ENCODE assay signal across 22 mouse cellular contexts in genomic region chr2:151602106-151602505, GRCm38 (mm10). TPM values are rescaled to one million over a fixed set of nuclear protein-coding genes. Genes with fewer than 3 reads are reported as not detected.
A peak's percentile ranks its signal among the peaks of the same experiment; 100 is the strongest.
DNase-seq lines count a peak whose midpoint lies in the region; ATAC-seq and TF ChIP-seq lines count a peak whose summit lies in the region.
"Had no signal": no experiment of that assay in that cellular context is flagged by ENCODE, and none has a peak within 500 bp of the region (broad histone marks: within the 10 kb centered on the region; RNA-seq: fewer than 3 reads in every experiment).

No protein-coding gene starts in this region.

- H3K9ac ChIP-seq in hindbrain, embryonic 11.5 days (ENCODE audit: low read depth, low read length) = no peak overlapping the region
- H3K9ac ChIP-seq in liver, embryonic 12.5 days = no peak overlapping the region
- H3K9ac ChIP-seq in liver, postnatal 0 days (replicated peaks) = no peak overlapping the region
- no peak overlapping the region for H3K9ac ChIP-seq in neural tube, embryonic 13.5 days
- H3K9ac ChIP-seq: forebrain, embryonic 12.5 days; midbrain, embryonic 12.5 days; neural tube, embryonic 12.5 days had no signal

- no peak overlapping the region for H3K4me2 ChIP-seq in hindbrain, embryonic 11.5 days (replicated peaks; ENCODE audit: low read depth, low read length)
- no peak overlapping the region for H3K4me2 ChIP-seq in liver, embryonic 12.5 days
- no peak overlapping the region for H3K4me2 ChIP-seq in liver, postnatal 0 days (ENCODE audit: low read depth, low read length)
- H3K4me2 ChIP-seq in neural tube, embryonic 13.5 days = no peak overlapping the region
- H3K4me2 ChIP-seq: forebrain, embryonic 12.5 days; midbrain, embryonic 12.5 days; neural tube, embryonic 12.5 days had no signal

- DNase-seq in hindbrain, embryonic 10.5 days (ENCODE audit: low spot score) = no peak
- DNase-seq in hindbrain, embryonic 11.5 days (ENCODE audit: low spot score) = no peak
- DNase-seq in liver, postnatal 0 days = no peak
- no peak for DNase-seq in neural tube, embryonic 10.5 days (ENCODE audit: extremely low spot score, low spot score)
- DNase-seq in cerebellum, adult 18-20 months = no peak
- no peak for DNase-seq in right cerebral cortex, postnatal 4 days
- DNase-seq: adrenal gland, postnatal 14 days; B cell, adult 2 months; cerebellum, adult 8-10 months; gastrocnemius, postnatal 36 days; kidney, adult 2 months; kidney, postnatal 36 days; right cerebral cortex, postnatal 14 days; thymus, postnatal 14 days had no signal

- H3K36me3 ChIP-seq in hindbrain, embryonic 10.5 days = no peaks in the 10 kb centered on the region
- H3K36me3 ChIP-seq in hindbrain, embryonic 11.5 days (ENCODE audit: control insufficient read depth, insufficient read depth, low read length) = no peaks in the 10 kb centered on the region
- no peaks in the 10 kb centered on the region for H3K36me3 ChIP-seq in liver, embryonic 12.5 days
- no peaks in the 10 kb centered on the region for H3K36me3 ChIP-seq in liver, postnatal 0 days (replicated peaks; ENCODE audit: insufficient read depth, low read length)
- H3K36me3 ChIP-seq in neural tube, embryonic 13.5 days = peaks cover 17% of the 10 kb centered on the region
- H3K36me3 ChIP-seq: forebrain, embryonic 12.5 days; heart, embryonic 10.5 days; midbrain, embryonic 12.5 days; neural tube, embryonic 12.5 days had no signal

- TF ChIP-seq EP300 in liver, postnatal 0 days (IDR thresholded peaks at IDR 0.05; ENCODE audit: low read depth) = no peak

- no peaks in the 10 kb centered on the region for H3K27me3 ChIP-seq in hindbrain, embryonic 10.5 days (ENCODE audit: insufficient read depth, poor library complexity, severe bottlenecking)
- H3K27me3 ChIP-seq in hindbrain, embryonic 11.5 days (ENCODE audit: control insufficient read depth, insufficient read depth, low read length) = no peaks in the 10 kb centered on the region
- peaks cover 17% of the 10 kb centered on the region for H3K27me3 ChIP-seq in liver, embryonic 12.5 days (replicated peaks)
- H3K27me3 ChIP-seq in liver, postnatal 0 days (ENCODE audit: insufficient read depth, low read length) = no peaks in the 10 kb centered on the region
- no peaks in the 10 kb centered on the region for H3K27me3 ChIP-seq in neural tube, embryonic 13.5 days
- H3K27me3 ChIP-seq: forebrain, embryonic 12.5 days; neural tube, embryonic 12.5 days had no signal

- peaks cover 53% of the 10 kb centered on the region for H3K4me1 ChIP-seq in hindbrain, embryonic 10.5 days (replicated peaks)
- peaks cover 8% of the 10 kb centered on the region; the same call in 1 of the 2 replicates for H3K4me1 ChIP-seq in hindbrain, embryonic 11.5 days (replicated peaks; ENCODE audit: control insufficient read depth, insufficient read depth, low read length)
- H3K4me1 ChIP-seq in liver, embryonic 12.5 days = no peaks in the 10 kb centered on the region
- H3K4me1 ChIP-seq in liver, postnatal 0 days (ENCODE audit: insufficient read depth) = no peaks in the 10 kb centered on the region
- H3K4me1 ChIP-seq in neural tube, embryonic 13.5 days (replicated peaks) = peaks cover 49% of the 10 kb centered on the region

- TF ChIP-seq CTCF in liver, postnatal 0 days (IDR thresholded peaks at IDR 0.05; ENCODE audit: low read depth) = no peak

- peak overlapping the region; percentile 81 for H3K27ac ChIP-seq in hindbrain, embryonic 10.5 days
- H3K27ac ChIP-seq in hindbrain, embryonic 11.5 days (ENCODE audit: low read depth, low read length) = no peak overlapping the region
- no peak overlapping the region for H3K27ac ChIP-seq in liver, embryonic 12.5 days
- H3K27ac ChIP-seq in liver, postnatal 0 days (ENCODE audit: low read depth) = no peak overlapping the region
- H3K27ac ChIP-seq in neural tube, embryonic 13.5 days (replicated peaks) = 0 out of 2 replicates have a peak overlapping the region, but pooled peaks have one; percentile 76
- H3K27ac ChIP-seq: forebrain, embryonic 12.5 days; heart, embryonic 10.5 days; midbrain, embryonic 12.5 days; neural tube, embryonic 12.5 days; stomach, postnatal 0 days had no signal

- H3K9me3 ChIP-seq in hindbrain, embryonic 10.5 days = no peaks in the 10 kb centered on the region
- H3K9me3 ChIP-seq in hindbrain, embryonic 11.5 days (ENCODE audit: control insufficient read depth, low read length) = no peaks in the 10 kb centered on the region
- no peaks in the 10 kb centered on the region for H3K9me3 ChIP-seq in liver, embryonic 12.5 days (replicated peaks)
- no peaks in the 10 kb centered on the region for H3K9me3 ChIP-seq in liver, postnatal 0 days (ENCODE audit: low read length)
- no peaks in the 10 kb centered on the region for H3K9me3 ChIP-seq in neural tube, embryonic 13.5 days
- H3K9me3 ChIP-seq: forebrain, embryonic 12.5 days; heart, embryonic 10.5 days; midbrain, embryonic 12.5 days; neural tube, embryonic 12.5 days had no signal

- no peak for ATAC-seq in hindbrain, embryonic 11.5 days (ENCODE audit: low FRiP score)
- ATAC-seq in liver, embryonic 12.5 days = 0 out of 2 replicates have a peak, but pooled peaks have one; percentile 23
- no peak for ATAC-seq in liver, postnatal 0 days
- no peak for ATAC-seq in neural tube, embryonic 13.5 days (ENCODE audit: low read depth)

- WGBS in hindbrain, embryonic 10.5 days = 92% methylated on average over 4 of the region's 4 CpGs
- 91% methylated on average over 4 of the region's 4 CpGs for WGBS in hindbrain, embryonic 11.5 days
- WGBS in liver, embryonic 12.5 days (ENCODE audit: insufficient replicate concordance) = 37% methylated on average over 4 of the region's 4 CpGs
- 55% methylated on average over 4 of the region's 4 CpGs for WGBS in liver, postnatal 0 days (ENCODE audit: insufficient replicate concordance)
- 84% methylated on average over 4 of the region's 4 CpGs for WGBS in neural tube, embryonic 13.5 days

- no peak overlapping the region for H3K4me3 ChIP-seq in hindbrain, embryonic 10.5 days
- H3K4me3 ChIP-seq in hindbrain, embryonic 11.5 days (ENCODE audit: low read depth, low read length) = no peak overlapping the region
- H3K4me3 ChIP-seq in liver, embryonic 12.5 days = no peak overlapping the region
- no peak overlapping the region for H3K4me3 ChIP-seq in liver, postnatal 0 days (ENCODE audit: low read depth, low read length)
- no peak overlapping the region for H3K4me3 ChIP-seq in neural tube, embryonic 13.5 days
- H3K4me3 ChIP-seq: forebrain, embryonic 12.5 days; heart, embryonic 10.5 days; midbrain, embryonic 12.5 days; neural tube, embryonic 12.5 days had no signal

RNA-seq across cellular contexts. Expression of gene Sdcbp2, which starts 29.7 kb away (rescaled TPM):
- polyA plus RNA-seq in hindbrain, embryonic 10.5 days (2016; fragmentation: Nextera tagmentation; extraction: Ambion mirVana) = 0.67 and 0.97 TPM in 2 replicates
- 0.94 and 1.4 TPM in 2 replicates for polyA plus RNA-seq in hindbrain, embryonic 11.5 days (2014; fragmentation: Nextera tagmentation; extraction: Ambion mirVana)
- polyA plus RNA-seq in liver, embryonic 12.5 days (2016; fragmentation: Nextera tagmentation; extraction: Ambion mirVana) = 0.16 and 0.45 TPM in 2 replicates
- polyA plus RNA-seq in liver, postnatal 0 days (2015; fragmentation: Nextera tagmentation; extraction: Ambion mirVana) = 0.20 TPM in 2 replicates
- 0.68 and 1.1 TPM in 2 replicates for polyA plus RNA-seq in neural tube, embryonic 13.5 days (2015; fragmentation: Nextera tagmentation; extraction: Ambion mirVana)

RNA-seq across cellular contexts. Expression of gene Snph, which starts 30.3 kb away (rescaled TPM):
- polyA plus RNA-seq in hindbrain, embryonic 10.5 days (2016; fragmentation: Nextera tagmentation; extraction: Ambion mirVana) = 1.0 and 2.6 TPM in 2 replicates
- 2.3 and 2.7 TPM in 2 replicates for polyA plus RNA-seq in hindbrain, embryonic 11.5 days (2014; fragmentation: Nextera tagmentation; extraction: Ambion mirVana)
- 0.04 TPM in 2 replicates for polyA plus RNA-seq in liver, embryonic 12.5 days (2016; fragmentation: Nextera tagmentation; extraction: Ambion mirVana)
- polyA plus RNA-seq in liver, postnatal 0 days (2015; fragmentation: Nextera tagmentation; extraction: Ambion mirVana) = not detected in 2 replicates
- 16.6 and 18.3 TPM in 2 replicates for polyA plus RNA-seq in neural tube, embryonic 13.5 days (2015; fragmentation: Nextera tagmentation; extraction: Ambion mirVana)
- polyA plus RNA-seq: liver, adult 2 months had no signal

RNA-seq across cellular contexts. Expression of gene Fkbp1a, which starts 59.8 kb away (rescaled TPM):
- 600 and 645 TPM in 2 replicates for polyA plus RNA-seq in hindbrain, embryonic 10.5 days (2016; fragmentation: Nextera tagmentation; extraction: Ambion mirVana)
- 610 and 637 TPM in 2 replicates for polyA plus RNA-seq in hindbrain, embryonic 11.5 days (2014; fragmentation: Nextera tagmentation; extraction: Ambion mirVana)
- 233 and 244 TPM in 2 replicates for polyA plus RNA-seq in liver, embryonic 12.5 days (2016; fragmentation: Nextera tagmentation; extraction: Ambion mirVana)
- 121 and 128 TPM in 2 replicates for polyA plus RNA-seq in liver, postnatal 0 days (2015; fragmentation: Nextera tagmentation; extraction: Ambion mirVana)
- polyA plus RNA-seq in neural tube, embryonic 13.5 days (2015; fragmentation: Nextera tagmentation; extraction: Ambion mirVana) = 637 and 667 TPM in 2 replicates

Comparison
In these comparisons a context has a peak if more than half of its experiments do, and no peak if none do; other contexts are left out.
1. H3K27ac ChIP-seq: peak in hindbrain, embryonic 10.5 days (single experiment) and neural tube, embryonic 13.5 days (single experiment); none in hindbrain, embryonic 11.5 days (single experiment), liver, embryonic 12.5 days (single experiment) and liver, postnatal 0 days (single experiment).